Mouse (Mus musculus): ENCODE data around the gene Banf1.

The Banf1 gene

DNA sequence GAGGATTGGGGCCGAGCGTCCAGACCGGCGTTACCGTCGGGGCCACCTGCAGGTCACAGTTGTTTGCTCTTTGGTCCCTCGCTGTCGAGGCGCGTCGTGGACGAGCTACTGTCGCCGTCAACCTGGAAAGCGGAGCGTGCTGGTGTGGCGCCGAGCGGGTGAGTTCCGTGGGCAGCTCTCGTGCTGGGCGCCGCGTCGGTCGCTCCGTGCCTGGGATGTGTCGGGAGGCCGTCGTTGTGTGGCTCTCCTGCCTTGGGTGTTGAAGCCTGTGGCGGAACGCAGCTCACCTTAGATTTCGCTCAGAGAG is at the start of gene Banf1:
Banf1 (minus strand) TSS at position 116 of the 307 bp plus-strand sequence.
- TF ChIP-seq GATA4 (IDR thresholded peaks at IDR 0.05; ENCODE audit: insufficient replicate concordance, low read length) = no peak

- peak; percentile 59; the same call in 1 of the 2 replicates for TF ChIP-seq GATA4 (IDR thresholded peaks at IDR 0.05; ENCODE audit: insufficient replicate concordance, low read length)
These were observed 47.6 kb upstream of the Banf1 start for GRCm38 (mm10) chr19:5414534-5414957.

- TF ChIP-seq GATA4 (IDR thresholded peaks at IDR 0.05; ENCODE audit: insufficient replicate concordance, low read length) = no peak
These were observed 46.9 kb upstream of the Banf1 start for GRCm38 (mm10) chr19:5413840-5414239.

DNA sequence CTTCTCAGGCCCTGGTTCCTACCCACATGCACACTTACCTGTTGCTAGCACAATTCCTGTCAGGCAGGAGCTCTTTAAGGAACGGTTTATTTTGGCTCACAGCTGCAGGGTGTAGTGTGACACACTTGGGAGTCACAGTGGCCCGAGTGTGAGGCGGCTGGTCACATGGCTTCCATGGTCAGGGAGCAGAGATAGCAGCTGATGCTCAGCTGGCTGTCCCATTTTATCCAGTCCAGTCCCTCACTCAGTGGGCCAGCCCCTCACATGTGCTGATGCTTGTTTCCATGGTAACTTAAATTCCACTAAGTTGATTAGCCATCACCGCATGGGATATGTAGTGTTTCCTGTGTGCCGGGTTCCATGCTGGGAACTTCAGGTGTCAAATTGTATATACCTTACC is 45.0 kb upstream of the Banf1 start:
- no peak for TF ChIP-seq GATA4 (IDR thresholded peaks at IDR 0.05; ENCODE audit: insufficient replicate concordance, low read length)

- no peak for TF ChIP-seq GATA4 (IDR thresholded peaks at IDR 0.05; ENCODE audit: insufficient replicate concordance, low read length)
These were observed 43.7 kb upstream of the Banf1 start for GRCm38 (mm10) chr19:5410641-5411040.

DNA sequence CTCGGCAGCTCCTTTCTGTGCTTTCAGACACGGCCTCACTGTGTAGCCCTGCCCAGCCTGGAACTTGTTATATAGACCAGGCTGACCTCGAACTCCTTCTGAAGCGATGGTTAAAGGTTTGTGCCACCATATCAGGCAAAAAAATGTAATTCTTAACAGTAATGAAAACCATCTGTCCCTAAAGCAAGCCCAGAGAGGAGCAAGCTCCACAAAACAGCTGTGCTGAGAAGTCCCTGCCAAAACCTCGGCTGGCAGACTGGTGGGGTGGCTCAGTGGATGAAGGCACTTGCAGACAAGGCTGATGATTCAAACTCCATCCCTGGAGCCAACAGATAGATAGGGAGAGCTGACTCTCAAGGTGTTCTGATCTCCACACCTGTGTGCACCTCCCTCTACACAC is 42.1 kb upstream of the Banf1 start:
- no peak for TF ChIP-seq GATA4 (IDR thresholded peaks at IDR 0.05; ENCODE audit: insufficient replicate concordance, low read length)

GRCm38 (mm10) chr19:5408057-5409001 is 41.4 kb upstream of the Banf1 start:
- peak; percentile 51; the same call in 1 of the 2 replicates for TF ChIP-seq GATA4 (IDR thresholded peaks at IDR 0.05; ENCODE audit: insufficient replicate concordance, low read length)

- no peak for TF ChIP-seq GATA4 (IDR thresholded peaks at IDR 0.05; ENCODE audit: insufficient replicate concordance, low read length)
These were observed 40.2 kb upstream of the Banf1 start for GRCm38 (mm10) chr19:5407133-5407532.

DNA sequence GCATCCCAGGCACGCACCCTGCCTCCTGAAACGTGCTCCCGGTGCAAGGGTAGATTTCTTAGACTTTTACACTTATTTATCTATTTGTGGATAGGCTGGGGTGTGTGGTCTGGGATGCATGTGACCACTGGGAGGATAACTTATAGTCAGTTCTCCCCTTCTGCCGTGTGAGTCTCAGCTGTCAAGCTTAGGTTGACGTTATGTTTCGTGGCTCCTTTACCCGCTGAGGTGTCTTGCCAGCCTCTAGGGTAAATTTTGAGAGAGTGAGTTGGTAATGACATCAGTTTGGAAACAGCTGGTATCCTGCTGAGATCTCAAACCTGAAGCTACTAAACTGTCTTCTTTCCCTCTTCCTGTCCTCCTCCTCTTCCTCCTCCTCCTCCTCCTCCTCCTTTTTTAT is 39.0 kb upstream of the Banf1 start:
- no peak for TF ChIP-seq GATA4 (IDR thresholded peaks at IDR 0.05; ENCODE audit: insufficient replicate concordance, low read length)

DNA sequence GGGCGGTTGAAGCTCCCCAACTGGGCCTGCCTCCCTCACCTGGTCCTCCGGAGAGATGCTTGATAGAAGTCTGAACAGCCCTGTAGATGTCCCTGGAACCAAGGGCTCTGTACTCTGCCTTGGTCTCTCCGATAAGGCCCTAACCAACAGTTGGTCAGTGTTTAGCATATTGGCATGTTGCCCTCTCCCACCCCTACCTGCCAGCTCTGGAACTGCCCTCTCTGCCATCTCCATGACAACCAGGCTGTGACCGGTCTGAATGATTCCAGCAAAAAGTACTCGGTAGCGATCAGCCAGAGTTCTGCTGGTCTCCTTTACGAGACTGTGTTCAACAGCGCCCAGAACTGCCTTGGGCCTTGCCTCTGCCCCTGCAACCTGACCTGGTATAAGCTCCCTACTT is 35.3 kb upstream of the Banf1 start, which contains the start of gene Tsga10ip:
Tsga10ip (minus strand) TSS at position 234 of the 400 bp plus-strand sequence.
- no peak for TF ChIP-seq GATA4 (IDR thresholded peaks at IDR 0.05; ENCODE audit: insufficient replicate concordance, low read length)

GRCm38 (mm10) chr19:5395371-5395770 is 28.4 kb upstream of the Banf1 start:
- TF ChIP-seq GATA4 (IDR thresholded peaks at IDR 0.05; ENCODE audit: insufficient replicate concordance, low read length) = no peak

GRCm38 (mm10) chr19:5394168-5394567 is 27.2 kb upstream of the Banf1 start:
- TF ChIP-seq GATA4 (IDR thresholded peaks at IDR 0.05; ENCODE audit: insufficient replicate concordance, low read length) = no peak

DNA sequence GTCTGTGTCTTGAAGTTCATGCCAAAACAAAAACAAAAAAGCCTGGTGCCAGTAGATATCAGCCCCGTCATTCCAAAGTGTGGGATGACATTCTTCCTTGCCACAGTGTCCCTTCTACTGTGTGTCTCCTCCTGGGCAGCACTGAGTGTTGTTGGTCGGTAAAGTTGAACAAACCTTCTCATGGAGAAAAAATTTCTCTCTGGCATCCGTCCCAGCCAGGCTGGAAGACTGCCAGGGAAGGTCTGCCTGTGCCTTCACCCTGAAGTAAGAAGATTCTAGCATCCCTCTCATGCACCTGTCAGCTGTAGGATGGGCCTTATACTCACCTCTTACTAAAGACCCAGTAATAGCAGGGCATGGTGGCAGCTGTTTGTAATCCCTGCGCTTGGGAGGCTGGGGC is 25.9 kb upstream of the Banf1 start:
- TF ChIP-seq GATA4 (IDR thresholded peaks at IDR 0.05; ENCODE audit: insufficient replicate concordance, low read length) = no peak

DNA sequence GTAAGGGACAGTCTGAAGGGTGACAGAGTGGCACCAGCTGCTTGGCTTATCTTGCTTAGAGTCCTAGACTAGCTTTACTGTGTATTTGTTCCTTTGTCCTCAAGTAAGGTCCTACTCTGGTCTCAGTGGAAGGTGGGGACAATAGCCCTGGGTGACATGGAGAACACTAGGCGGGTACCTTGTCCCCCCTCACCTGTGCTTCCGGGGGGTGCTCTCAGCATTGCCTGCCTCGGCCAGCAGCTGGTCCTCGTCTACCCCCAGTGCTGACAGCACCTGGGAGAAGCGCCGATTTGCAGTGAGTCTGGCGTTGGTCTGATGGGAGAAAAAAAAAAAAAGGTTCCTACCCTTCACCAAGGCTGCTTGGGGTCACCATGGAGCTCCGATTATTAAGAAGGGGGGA is 23.4 kb upstream of the Banf1 start:
- TF ChIP-seq GATA4 (IDR thresholded peaks at IDR 0.05; ENCODE audit: insufficient replicate concordance, low read length) = no peak

DNA sequence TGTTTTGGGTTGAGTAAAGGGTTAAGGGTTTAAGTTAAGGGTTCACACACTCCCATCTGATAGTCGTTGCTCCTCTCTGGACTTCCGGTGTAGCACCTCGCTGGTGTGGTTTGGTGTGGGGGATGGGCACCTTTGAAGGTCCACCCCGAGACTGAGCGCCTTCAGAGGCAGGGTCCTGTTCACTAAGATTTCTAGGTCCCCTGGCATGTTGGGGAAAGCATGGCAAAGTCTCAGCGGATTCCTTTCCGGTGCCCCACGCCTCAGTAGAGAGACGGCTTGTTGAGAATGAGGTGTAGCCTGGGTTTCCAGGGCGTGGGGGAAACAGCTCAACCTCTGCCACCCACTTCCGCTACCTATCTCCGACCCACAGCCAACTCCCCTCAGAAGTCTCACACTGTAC is 22.7 kb upstream of the Banf1 start:
- TF ChIP-seq GATA4 (IDR thresholded peaks at IDR 0.05; ENCODE audit: insufficient replicate concordance, low read length) = no peak

DNA sequence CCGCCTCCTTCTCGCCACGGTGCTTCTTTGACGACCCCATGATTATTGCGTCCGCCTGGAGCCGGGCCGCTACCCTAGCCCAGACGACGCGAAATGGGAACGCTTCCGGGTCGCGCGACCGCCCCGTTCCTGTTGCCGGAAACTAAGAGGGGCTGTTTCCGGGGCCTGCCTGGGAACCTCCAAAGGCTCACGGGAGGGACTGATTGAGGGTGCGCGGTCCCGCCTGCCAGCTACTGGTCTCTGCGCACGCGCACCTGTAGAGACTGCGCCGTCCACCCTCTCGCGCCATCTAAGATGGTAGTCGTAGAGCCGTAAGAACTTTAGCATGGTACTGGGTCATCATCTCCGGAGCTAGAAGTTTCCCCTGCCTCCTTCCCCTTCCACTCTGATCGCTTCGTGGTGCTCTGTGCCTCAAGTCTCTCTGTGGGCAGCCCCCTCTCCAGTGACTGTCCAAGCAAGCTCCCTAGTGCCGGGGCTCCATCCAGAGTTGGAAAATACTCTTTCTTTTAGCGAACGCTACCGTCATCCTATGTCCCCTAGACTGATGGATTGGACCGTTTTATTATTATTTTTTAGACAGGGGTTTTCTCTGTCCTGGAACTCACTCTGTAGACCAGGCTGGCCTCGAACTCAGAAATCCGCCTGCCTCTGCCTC is 21.7 kb upstream of the Banf1 start, which contains the start of gene Sart1:
Sart1 (minus strand) TSS at position 116 of the 655 bp plus-strand sequence.
- no peak for TF ChIP-seq GATA4 (IDR thresholded peaks at IDR 0.05; ENCODE audit: insufficient replicate concordance, low read length)
